Mouse (Mus musculus): Measurements from ENCODE around the gene Gtpbp1.

- no peak for TF ChIP-seq POLR2A (IDR thresholded peaks at IDR 0.05; ENCODE audit: low read depth, low read length)
- TF ChIP-seq CTCF (IDR thresholded peaks at IDR 0.05; ENCODE audit: extremely low read depth, insufficient read length, insufficient replicate concordance, low read depth, low read length): no peak
These were observed 4.4 kb upstream of the Gtpbp1 start for GRCm38 (mm10) chr15:79686046-79686869.

All from small intestine, adult 2 months (tissue).